Mouse (Mus musculus): Measurements from ENCODE around the gene Arl16. TPM values are rescaled to one million over a fixed set of nuclear protein-coding genes. Genes with fewer than 3 reads are reported as not detected.

Gene Arl16
- polyA plus RNA-seq, 1 experiment from 2014 or later = 64.8 TPM

- no peak for ATAC-seq (ENCODE audit: low read depth)
- H3K9ac ChIP-seq = peak overlapping the region; percentile 98
- H3K27ac ChIP-seq (replicated peaks) = no peak overlapping the region
- H3K4me3 ChIP-seq = peak overlapping the region; percentile 90
- H3K36me3 ChIP-seq = peaks cover 44% of the 10 kb centered on the region
- peak overlapping the region; percentile 97 for H3K4me2 ChIP-seq
- H3K9me3 ChIP-seq = no peaks in the 10 kb centered on the region
- H3K4me1 ChIP-seq (replicated peaks) = peaks cover 25% of the 10 kb centered on the region
- WGBS = 76% methylated on average over 6 of the region's 6 CpGs
- H3K27me3 ChIP-seq = no peaks in the 10 kb centered on the region
These were observed 8.4 kb downstream of the Arl16 start for GRCm38 (mm10) chr11:120458847-120459597.

GRCm38 (mm10) chr11:120457772-120458751, 9.3 kb downstream of the Arl16 start, which contains the start of the genes Oxld1 and Ccdc137:
Oxld1 (minus strand) TSS chr11:120458068.
Ccdc137 (plus strand) TSS chr11:120458115.
- H3K4me3 ChIP-seq = peak within 1 kb of the TSS; percentile 90
- 5% methylated on average over 62 of the region's 62 CpGs for WGBS
- no peaks in the 10 kb centered on the region for H3K27me3 ChIP-seq
- peak; percentile 91 for ATAC-seq (ENCODE audit: low read depth)
- no peaks in the 10 kb centered on the region for H3K9me3 ChIP-seq
- peak within 1 kb of the TSS; percentile 84 for H3K27ac ChIP-seq (replicated peaks)
- H3K4me2 ChIP-seq = peak within 1 kb of the TSS; percentile 97
- peaks cover 35% of the 10 kb centered on the region for H3K36me3 ChIP-seq
- H3K4me1 ChIP-seq (replicated peaks) = peaks cover 25% of the 10 kb centered on the region
- H3K9ac ChIP-seq = peak within 1 kb of the TSS; percentile 98

GRCm38 (mm10) chr11:120457370-120457769, 10.0 kb downstream of the Arl16 start:
- H3K4me3 ChIP-seq = peak overlapping the region; percentile 90
- no peaks in the 10 kb centered on the region for H3K9me3 ChIP-seq
- peaks cover 28% of the 10 kb centered on the region for H3K36me3 ChIP-seq
- no peaks in the 10 kb centered on the region for H3K27me3 ChIP-seq
- 35% methylated on average over 14 of the region's 14 CpGs for WGBS
- H3K4me1 ChIP-seq (replicated peaks) = peaks cover 25% of the 10 kb centered on the region
- H3K9ac ChIP-seq = peak overlapping the region; percentile 98
- peak overlapping the region; percentile 97 for H3K4me2 ChIP-seq
- H3K27ac ChIP-seq (replicated peaks) = peak overlapping the region; percentile 84
- ATAC-seq (ENCODE audit: low read depth) = 0 out of 2 replicates have a peak, but pooled peaks have one; percentile 24

GRCm38 (mm10) chr11:120455413-120455812, 12.0 kb downstream of the Arl16 start:
- H3K9me3 ChIP-seq = no peaks in the 10 kb centered on the region
- ATAC-seq (ENCODE audit: low read depth) = no peak
- no peak overlapping the region for H3K4me3 ChIP-seq
- H3K9ac ChIP-seq = no peak overlapping the region
- H3K27me3 ChIP-seq = no peaks in the 10 kb centered on the region
- H3K36me3 ChIP-seq = peaks cover 9% of the 10 kb centered on the region
- WGBS = 93% methylated on average over 7 of the region's 7 CpGs
- H3K4me2 ChIP-seq = no peak overlapping the region
- no peak overlapping the region for H3K27ac ChIP-seq (replicated peaks)
- peaks cover 25% of the 10 kb centered on the region for H3K4me1 ChIP-seq (replicated peaks)

GRCm38 (mm10) chr11:120454965-120455364, 12.4 kb downstream of the Arl16 start:
- Histone ChIP-seq H3K27ac (replicated peaks) (no peak overlapping the region), H3K9ac (no peak overlapping the region), H3K4me3 (no peak overlapping the region), H3K9me3 (no peaks in the 10 kb centered on the region), H3K27me3 (no peaks in the 10 kb centered on the region), H3K36me3 (peaks cover 6% of the 10 kb centered on the region), H3K4me2 (no peak overlapping the region), H3K4me1 (replicated peaks) (peaks cover 25% of the 10 kb centered on the region)
- ATAC-seq (ENCODE audit: low read depth) = no peak
- WGBS = 96% methylated on average over 4 of the region's 4 CpGs

GRCm38 (mm10) chr11:120453306-120453705, 14.1 kb downstream of the Arl16 start, which contains the start of gene Pde6g:
Pde6g (minus strand) TSS chr11:120453500.
- Histone ChIP-seq H3K9me3 (no peaks in the 10 kb centered on the region), H3K4me2 (no peak within 1 kb of the TSS), H3K27me3 (no peaks in the 10 kb centered on the region), H3K27ac (replicated peaks) (no peak within 1 kb of the TSS), H3K4me3 (no peak within 1 kb of the TSS), H3K9ac (no peak within 1 kb of the TSS), H3K4me1 (replicated peaks) (peaks cover 10% of the 10 kb centered on the region), H3K36me3 (no peaks in the 10 kb centered on the region)
- no peak for ATAC-seq (ENCODE audit: low read depth)
- WGBS = 91% methylated on average over 4 of the region's 4 CpGs

- H3K9ac ChIP-seq = no peak overlapping the region
- no peak for ATAC-seq (ENCODE audit: low read depth)
- no peaks in the 10 kb centered on the region for H3K27me3 ChIP-seq
- H3K36me3 ChIP-seq = no peaks in the 10 kb centered on the region
- H3K9me3 ChIP-seq = no peaks in the 10 kb centered on the region
- no peak overlapping the region for H3K4me2 ChIP-seq
- WGBS = 68% methylated on average over 3 of the region's 3 CpGs
- no peak overlapping the region for H3K4me3 ChIP-seq
- H3K4me1 ChIP-seq (replicated peaks) = peaks cover 7% of the 10 kb centered on the region
- no peak overlapping the region for H3K27ac ChIP-seq (replicated peaks)
These were observed 15.2 kb downstream of the Arl16 start for GRCm38 (mm10) chr11:120452246-120452645.

- no peak overlapping the region for H3K27ac ChIP-seq (replicated peaks)
- H3K4me1 ChIP-seq (replicated peaks) = no peaks in the 10 kb centered on the region
- WGBS = 80% methylated on average over 7 of the region's 7 CpGs
- H3K9me3 ChIP-seq = no peaks in the 10 kb centered on the region
- no peak overlapping the region for H3K9ac ChIP-seq
- H3K27me3 ChIP-seq = no peaks in the 10 kb centered on the region
- H3K4me3 ChIP-seq = no peak overlapping the region
- no peak for ATAC-seq (ENCODE audit: low read depth)
- no peak overlapping the region for H3K4me2 ChIP-seq
- no peaks in the 10 kb centered on the region for H3K36me3 ChIP-seq
These were observed 20.2 kb downstream of the Arl16 start for GRCm38 (mm10) chr11:120447179-120447578.

- H3K4me2 ChIP-seq = no peak overlapping the region
- H3K9ac ChIP-seq = no peak overlapping the region
- no peaks in the 10 kb centered on the region for H3K4me1 ChIP-seq (replicated peaks)
- H3K9me3 ChIP-seq = no peaks in the 10 kb centered on the region
- no peaks in the 10 kb centered on the region for H3K36me3 ChIP-seq
- ATAC-seq (ENCODE audit: low read depth) = no peak
- WGBS = 72% methylated on average over 3 of the region's 3 CpGs
- no peak overlapping the region for H3K4me3 ChIP-seq
- no peaks in the 10 kb centered on the region for H3K27me3 ChIP-seq
- no peak overlapping the region for H3K27ac ChIP-seq (replicated peaks)
These were observed 21.9 kb downstream of the Arl16 start for GRCm38 (mm10) chr11:120445475-120445874.

- no peaks in the 10 kb centered on the region for H3K36me3 ChIP-seq
- H3K9me3 ChIP-seq = no peaks in the 10 kb centered on the region
- H3K9ac ChIP-seq = no peak overlapping the region
- ATAC-seq (ENCODE audit: low read depth) = no peak
- no peak overlapping the region for H3K27ac ChIP-seq (replicated peaks)
- H3K27me3 ChIP-seq = no peaks in the 10 kb centered on the region
- no peak overlapping the region for H3K4me2 ChIP-seq
- WGBS = 73% methylated on average over 6 of the region's 6 CpGs
- H3K4me3 ChIP-seq = no peak overlapping the region
- no peaks in the 10 kb centered on the region for H3K4me1 ChIP-seq (replicated peaks)
These were observed 23.3 kb downstream of the Arl16 start for GRCm38 (mm10) chr11:120444106-120444505.

GRCm38 (mm10) chr11:120442765-120443280, 24.6 kb downstream of the Arl16 start:
- 87% methylated on average over 3 of the region's 3 CpGs for WGBS

GRCm38 (mm10) chr11:120442344-120442743, 25.1 kb downstream of the Arl16 start, which contains the start of gene Tspan10:
Tspan10 (plus strand) TSS chr11:120442644.
- H3K4me1 ChIP-seq (replicated peaks) = no peaks in the 10 kb centered on the region
- H3K4me3 ChIP-seq = no peak within 1 kb of the TSS
- 79% methylated on average over 3 of the region's 3 CpGs for WGBS
- H3K36me3 ChIP-seq = no peaks in the 10 kb centered on the region
- no peak for ATAC-seq (ENCODE audit: low read depth)
- no peak within 1 kb of the TSS for H3K4me2 ChIP-seq
- no peaks in the 10 kb centered on the region for H3K27me3 ChIP-seq
- H3K9ac ChIP-seq = no peak within 1 kb of the TSS
- no peaks in the 10 kb centered on the region for H3K9me3 ChIP-seq
- no peak within 1 kb of the TSS for H3K27ac ChIP-seq (replicated peaks)

More at GRCm38 (mm10) chr11:120442765-120443280, 24.6 kb downstream of the Arl16 start:
- Histone ChIP-seq H3K27me3 (no peaks in the 10 kb centered on the region), H3K36me3 (no peaks in the 10 kb centered on the region), H3K9ac (no peak overlapping the region), H3K9me3 (no peaks in the 10 kb centered on the region), H3K4me2 (no peak overlapping the region), H3K4me3 (no peak overlapping the region), H3K27ac (replicated peaks) (no peak overlapping the region), H3K4me1 (replicated peaks) (no peaks in the 10 kb centered on the region)
- ATAC-seq (ENCODE audit: low read depth) = no peak

Measured in neural tube, embryonic 13.5 days (tissue).